Mouse (Mus musculus) midbrain, embryonic 14.5 days (tissue): ENCODE data around the gene Rgs16. TPM values are rescaled to one million over a fixed set of nuclear protein-coding genes. Genes with fewer than 3 reads are reported as not detected.

Source experiments
- ATAC-seq: fragments of 200-750 bp; cut with Nextera tagmentation; 2 replicates; pipeline ENCODE4 v1.8.0; 2017; ENCODE audit warnings: moderate number of reproducible peaks, moderate library complexity; ENCODE audit not compliant: low FRiP score, low TSS enrichment
- DNase-seq: peaks from one replicate; pipeline ENCODE4 v3.0.0-alpha.2; 2015
- H3K27ac ChIP-seq: fragments of 300-500 bp; sonication (generic); replicated peaks from 2 replicates; pipeline ENCODE4 v1.5.1; 2014; ENCODE audit warnings: mild to moderate bottlenecking, low read depth, low read length, moderate library complexity
- H3K27me3 ChIP-seq: fragments of 300-500 bp; sonication (generic); 2 replicates; pipeline ENCODE4 v1.6.1; 2014; ENCODE audit warnings: low read length, control low read depth, mixed read lengths; ENCODE audit not compliant: control insufficient read depth, insufficient read depth
- H3K36me3 ChIP-seq: fragments of 300-500 bp; sonication (generic); 2 replicates; pipeline ENCODE4 v1.6.1; 2014; ENCODE audit warnings: low read length, control low read depth; ENCODE audit not compliant: control insufficient read depth, insufficient read depth
- H3K4me1 ChIP-seq: fragments of 300-500 bp; sonication (generic); 2 replicates; pipeline ENCODE4 v1.6.1; 2014; ENCODE audit warnings: mild to moderate bottlenecking, antibody characterized with exemption, low read length, control low read depth; ENCODE audit not compliant: control insufficient read depth, insufficient read depth
- H3K4me2 ChIP-seq: fragments of 300-500 bp; sonication (generic); 2 replicates; pipeline ENCODE4 v1.6.1; 2014; ENCODE audit warnings: mild to moderate bottlenecking, low read length, moderate library complexity
- H3K4me3 ChIP-seq: fragments of 300-500 bp; sonication (generic); replicated peaks from 2 replicates; pipeline ENCODE4 v1.5.1; 2014; ENCODE audit warnings: low read depth, low read length
- H3K9ac ChIP-seq: fragments of 300-500 bp; sonication (generic); replicated peaks from 2 replicates; pipeline ENCODE4 v1.6.1; 2014; ENCODE audit warnings: mild to moderate bottlenecking, low read length, moderate library complexity
- H3K9me3 ChIP-seq: fragments of 300-500 bp; sonication (generic); 2 replicates; pipeline ENCODE4 v1.6.1; 2016; ENCODE audit warnings: low read length, control low read depth, mixed read lengths; ENCODE audit not compliant: control insufficient read depth
- WGBS: fragments of 180-500 bp; shearing (Covaris S2); extraction: QIAGEN DNeasy Blood & Tissue Kit; methylation state at CpG from one replicate; pipeline ENCODE4 v1.1.7; 2014; 5-methylcytosine and 5-hydroxymethylcytosine counted together
- polyA plus RNA-seq: library from polyadenylated mRNA; unstranded; fragments of >200 nt; fragmentation: Nextera tagmentation; extraction: Ambion mirVana; gene quantifications from 2 replicates; pipeline ENCODE4 v1.2.1, GENCODE M21; 2014

Gene Rgs16
- polyA plus RNA-seq, 1 experiment from 2014 or later, result 8.1 TPM

DNA sequence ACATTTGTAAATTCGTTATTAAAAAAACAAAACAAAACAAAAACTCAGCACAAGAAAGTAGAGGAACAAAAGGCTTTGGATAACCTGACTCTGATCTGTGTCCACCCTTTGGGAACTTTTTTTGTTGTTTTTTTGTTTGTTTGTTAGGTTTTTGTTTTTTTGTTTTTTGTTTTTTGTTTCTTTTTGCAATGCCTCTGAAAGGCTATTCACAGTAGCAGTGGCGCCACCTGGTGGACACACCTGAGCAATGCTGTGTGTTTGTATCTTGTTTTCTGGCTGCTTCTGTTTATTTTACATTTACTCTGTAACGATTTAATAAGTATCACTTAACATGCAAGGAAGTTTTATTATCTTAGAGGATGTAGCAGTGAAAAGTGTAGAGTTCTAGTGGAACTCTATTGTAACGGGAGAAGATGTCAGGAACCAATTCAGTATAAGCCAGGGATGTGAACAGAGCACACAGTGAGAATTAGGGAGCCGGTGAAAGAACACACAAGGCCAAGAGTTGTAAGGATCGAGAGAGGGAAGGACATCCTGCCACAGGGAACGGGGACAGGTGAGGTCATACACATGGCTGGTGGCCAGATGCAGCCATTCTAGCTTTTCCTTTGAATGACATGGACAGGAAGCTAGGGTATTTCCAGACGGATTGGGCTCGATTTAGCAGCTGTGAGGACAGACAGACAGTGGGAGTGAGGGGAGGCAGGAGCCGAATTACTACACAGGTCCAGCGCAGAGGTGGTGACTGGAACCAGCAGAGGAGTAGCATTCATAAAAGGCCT, 2.4 kb downstream of the Rgs16 start:
- Histone ChIP-seq H3K4me2 (peak overlapping the region; percentile 81), H3K9me3 (no peaks in the 10 kb centered on the region), H3K4me1 (peaks cover 28% of the 10 kb centered on the region), H3K36me3 (0 out of 2 replicates have a peak, but pooled peaks cover 3% of the 10 kb centered on the region), H3K27ac (no peak overlapping the region), H3K4me3 (peak overlapping the region; percentile 41), H3K27me3 (peaks cover 2% of the 10 kb centered on the region), H3K9ac (peak overlapping the region; percentile 14; the same call in 1 of the 2 replicates)
- 63% methylated on average over 11 of the region's 11 CpGs for WGBS
- peak; percentile 92 for DNase-seq
- ATAC-seq, result no peak

DNA sequence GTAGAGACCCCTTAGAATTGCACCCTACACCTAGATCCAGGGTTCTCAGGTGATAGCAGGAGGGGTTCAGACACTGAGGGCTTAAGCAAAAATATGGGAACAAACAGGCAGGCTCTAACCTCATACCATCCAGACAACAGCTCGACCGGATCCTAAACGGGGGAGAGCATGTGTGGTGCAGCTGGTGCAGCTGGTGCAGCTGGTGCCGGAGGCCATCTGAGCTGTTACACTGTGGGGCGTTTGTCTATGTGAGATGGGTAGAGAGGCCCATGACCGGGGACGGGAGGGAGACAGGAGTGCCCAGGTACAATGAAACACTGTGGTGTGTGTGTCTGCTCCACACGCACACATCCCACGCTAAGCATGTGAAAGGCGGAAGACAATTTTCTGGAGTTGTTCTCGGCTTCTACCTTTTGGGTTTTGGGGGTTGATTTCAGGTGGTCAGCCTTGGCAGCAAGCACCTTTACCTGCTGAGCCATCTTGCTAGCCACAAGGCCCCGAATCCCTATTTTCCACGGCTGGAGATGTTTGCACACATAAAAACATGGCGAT, 6.0 kb downstream of the Rgs16 start:
- Histone ChIP-seq H3K36me3 (0 out of 2 replicates have a peak, but pooled peaks cover 3% of the 10 kb centered on the region), H3K4me1 (peaks cover 28% of the 10 kb centered on the region), H3K9ac (no peak overlapping the region), H3K27me3 (no peaks in the 10 kb centered on the region), H3K4me2 (no peak overlapping the region), H3K9me3 (no peaks in the 10 kb centered on the region), H3K27ac (no peak overlapping the region), H3K4me3 (no peak overlapping the region)
- ATAC-seq (no peak), DNase-seq (peak; percentile 54)
- WGBS, result 65% methylated on average over 14 of the region's 14 CpGs

DNA sequence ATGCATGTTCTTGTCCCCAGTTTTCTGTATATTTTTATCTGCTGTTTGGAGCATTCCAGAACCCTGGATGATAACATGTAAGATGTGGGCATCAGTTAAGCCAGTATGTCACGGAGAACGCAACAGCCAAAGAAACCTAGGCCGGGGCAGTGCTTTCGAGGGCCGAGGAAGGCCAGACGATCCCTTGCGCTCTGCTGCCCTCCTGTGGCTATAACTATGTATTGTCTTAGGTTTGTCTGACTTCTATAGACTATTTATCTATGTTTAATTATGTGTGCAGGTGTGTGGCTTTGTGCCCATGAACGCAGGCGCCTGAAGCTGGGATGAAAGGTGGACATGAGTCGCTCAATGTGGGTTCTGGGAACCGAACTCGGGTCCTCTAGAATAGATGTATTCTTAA, 6.6 kb downstream of the Rgs16 start:
- no peaks in the 10 kb centered on the region for H3K9me3 ChIP-seq
- ATAC-seq, result no peak
- no peak overlapping the region for H3K4me2 ChIP-seq
- H3K4me1 ChIP-seq, result peaks cover 29% of the 10 kb centered on the region
- no peak overlapping the region for H3K4me3 ChIP-seq
- H3K36me3 ChIP-seq, result 0 out of 2 replicates have a peak, but pooled peaks cover 3% of the 10 kb centered on the region
- 2% methylated on average over 12 of the region's 12 CpGs for whole genome bisulfite sequencing
- H3K9ac ChIP-seq, result no peak overlapping the region
- peak; percentile 93 for DNase-seq
- no peaks in the 10 kb centered on the region for H3K27me3 ChIP-seq
- H3K27ac ChIP-seq, result no peak overlapping the region

GRCm38 (mm10) chr1:153747861-153748530, 7.8 kb downstream of the Rgs16 start:
- Histone ChIP-seq H3K9me3 (no peaks in the 10 kb centered on the region), H3K27me3 (no peaks in the 10 kb centered on the region), H3K4me2 (peak overlapping the region; percentile 70; the same call in 1 of the 2 replicates), H3K27ac (0 out of 2 replicates have a peak overlapping the region, but pooled peaks have one; percentile 1), H3K4me3 (no peak overlapping the region), H3K9ac (no peak overlapping the region), H3K4me1 (peaks cover 27% of the 10 kb centered on the region), H3K36me3 (0 out of 2 replicates have a peak, but pooled peaks cover 3% of the 10 kb centered on the region)
- DNase-seq, result no peak
- 75% methylated on average over 12 of the region's 12 CpGs for WGBS
- ATAC-seq, result no peak

DNA sequence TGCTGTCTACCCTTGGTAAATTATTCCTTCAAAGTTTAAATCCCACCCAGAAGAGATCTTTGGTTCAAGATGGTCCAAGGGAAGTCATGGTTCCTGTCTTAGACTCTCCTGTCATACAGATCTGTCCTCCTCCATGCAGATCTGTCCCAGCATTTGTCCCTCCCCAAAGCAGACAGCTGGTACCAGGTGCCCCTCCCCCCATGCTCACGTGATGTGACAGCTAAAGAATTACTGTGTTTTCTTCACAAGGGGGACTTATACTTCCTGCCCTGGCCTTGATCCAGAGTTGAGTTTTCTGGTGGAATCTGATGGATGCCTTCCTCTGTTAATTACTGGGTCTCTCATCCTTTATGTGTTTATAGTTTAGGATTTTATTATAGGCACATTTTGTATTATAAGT, 8.4 kb downstream of the Rgs16 start:
- Histone ChIP-seq H3K27ac (0 out of 2 replicates have a peak overlapping the region, but pooled peaks have one; percentile 87), H3K4me1 (peaks cover 27% of the 10 kb centered on the region), H3K27me3 (no peaks in the 10 kb centered on the region), H3K4me2 (peak overlapping the region; percentile 70), H3K9me3 (no peaks in the 10 kb centered on the region), H3K4me3 (peak overlapping the region; percentile 46; the same call in 1 of the 2 replicates), H3K9ac (no peak overlapping the region; the same call in 1 of the 2 replicates), H3K36me3 (peaks cover 3% of the 10 kb centered on the region; the same call in 1 of the 2 replicates)
- DNase-seq (peak; percentile 72), ATAC-seq (0 out of 2 replicates have a peak, but pooled peaks have one; percentile 14)
- 6% methylated on average over 1 of the region's 1 CpGs for WGBS

DNA sequence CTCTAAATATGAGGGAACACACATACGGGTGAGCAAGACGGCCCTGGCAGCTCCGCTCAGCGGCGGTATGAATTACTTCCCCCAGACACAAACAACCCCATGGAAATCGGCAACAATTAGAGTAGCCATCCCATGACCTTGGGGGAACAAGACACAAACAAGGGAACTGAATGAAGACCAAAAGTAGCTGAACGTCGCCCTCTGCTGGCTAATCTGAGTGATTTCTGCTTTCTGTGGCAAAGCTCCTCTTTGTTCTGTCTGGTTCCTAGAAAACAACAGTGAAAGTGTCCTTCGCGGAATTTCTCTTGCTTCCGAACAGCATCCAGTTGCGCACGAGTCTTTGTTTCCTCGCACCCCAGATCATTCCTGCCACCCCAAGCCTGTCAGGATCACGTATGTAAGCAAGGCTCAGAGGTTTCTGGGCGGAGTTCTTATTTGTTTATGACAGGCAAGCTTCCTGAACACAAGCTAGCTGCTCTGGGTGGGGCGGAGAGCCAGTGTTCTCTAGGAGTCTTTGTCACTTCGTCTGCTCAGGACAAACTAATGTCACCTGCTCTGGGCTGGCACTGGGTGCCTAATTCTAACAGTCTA, 9.2 kb downstream of the Rgs16 start, which contains the start of gene Rnasel:
Gene Rnasel, plus strand, starts transcription at position 216 of the 591 bp plus-strand sequence.
- Histone ChIP-seq H3K36me3 (peaks cover 7% of the 10 kb centered on the region; the same call in 1 of the 2 replicates), H3K9me3 (no peaks in the 10 kb centered on the region), H3K4me2 (peak within 1 kb of the TSS; percentile 70), H3K9ac (peak within 1 kb of the TSS; percentile 79), H3K27me3 (no peaks in the 10 kb centered on the region), H3K4me3 (peak within 1 kb of the TSS; percentile 46), H3K27ac (peak within 1 kb of the TSS; percentile 87), H3K4me1 (peaks cover 27% of the 10 kb centered on the region)
- WGBS, result 2% methylated on average over 18 of the region's 18 CpGs
- ATAC-seq, result peak; percentile 64
- peak; percentile 93 for DNase-seq

DNA sequence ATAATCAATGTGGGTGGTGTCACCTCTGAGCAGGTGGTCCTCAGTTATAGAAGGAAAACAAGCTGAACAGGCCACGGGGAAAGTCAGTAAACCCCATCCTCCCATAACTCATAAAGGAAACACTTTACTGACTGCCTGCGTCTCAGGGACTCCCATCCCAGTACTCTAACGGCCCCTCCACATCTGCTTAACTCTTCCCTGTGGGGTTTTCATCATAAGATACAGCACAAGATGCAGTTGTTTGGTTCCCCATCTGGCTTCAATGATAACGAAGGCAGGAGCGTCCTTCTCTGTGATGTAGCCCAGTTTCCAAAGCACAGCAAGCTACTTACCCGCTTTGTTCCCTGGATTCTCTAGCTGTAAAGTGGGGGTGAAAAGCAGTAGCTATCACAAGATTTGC, 9.9 kb downstream of the Rgs16 start:
- H3K4me2 ChIP-seq, result peak overlapping the region; percentile 70
- H3K27me3 ChIP-seq, result no peaks in the 10 kb centered on the region
- H3K9ac ChIP-seq, result peak overlapping the region; percentile 79
- peak overlapping the region; percentile 46 for H3K4me3 ChIP-seq
- peaks cover 31% of the 10 kb centered on the region for H3K4me1 ChIP-seq
- no peak for ATAC-seq
- peak overlapping the region; percentile 87 for H3K27ac ChIP-seq
- peaks cover 13% of the 10 kb centered on the region; the same call in 1 of the 2 replicates for H3K36me3 ChIP-seq
- no peaks in the 10 kb centered on the region for H3K9me3 ChIP-seq
- 33% methylated on average over 6 of the region's 6 CpGs for WGBS
- peak; percentile 54 for DNase-seq

GRCm38 (mm10) chr1:153751763-153752301, 11.7 kb downstream of the Rgs16 start:
- WGBS, result 53% methylated on average over 13 of the region's 13 CpGs
- no peak overlapping the region for H3K4me3 ChIP-seq
- peak overlapping the region; percentile 38; the same call in 1 of the 2 replicates for H3K9ac ChIP-seq
- no peak for DNase-seq
- H3K27me3 ChIP-seq, result no peaks in the 10 kb centered on the region
- H3K9me3 ChIP-seq, result no peaks in the 10 kb centered on the region
- no peak for ATAC-seq
- H3K27ac ChIP-seq, result peak overlapping the region; percentile 16; the same call in 1 of the 2 replicates
- peak overlapping the region; percentile 43 for H3K4me2 ChIP-seq
- peaks cover 31% of the 10 kb centered on the region for H3K4me1 ChIP-seq
- peaks cover 26% of the 10 kb centered on the region; the same call in 1 of the 2 replicates for H3K36me3 ChIP-seq
